Mouse (Mus musculus) midbrain, embryonic 14.5 days (tissue): ENCODE data around the gene Gucy1b2. TPM values are rescaled to one million over a fixed set of nuclear protein-coding genes. Genes with fewer than 3 reads are reported as not detected.

Source experiments
- ATAC-seq: fragments of 200-750 bp; cut with Nextera tagmentation; 2 replicates; pipeline ENCODE4 v1.8.0; 2017; ENCODE audit warnings: moderate number of reproducible peaks, moderate library complexity; ENCODE audit not compliant: low FRiP score, low TSS enrichment
- DNase-seq: peaks from one replicate; pipeline ENCODE4 v3.0.0-alpha.2; 2015
- H3K27ac ChIP-seq: fragments of 300-500 bp; sonication (generic); replicated peaks from 2 replicates; pipeline ENCODE4 v1.5.1; 2014; ENCODE audit warnings: mild to moderate bottlenecking, low read depth, low read length, moderate library complexity
- H3K27me3 ChIP-seq: fragments of 300-500 bp; sonication (generic); 2 replicates; pipeline ENCODE4 v1.6.1; 2014; ENCODE audit warnings: low read length, control low read depth, mixed read lengths; ENCODE audit not compliant: control insufficient read depth, insufficient read depth
- H3K36me3 ChIP-seq: fragments of 300-500 bp; sonication (generic); 2 replicates; pipeline ENCODE4 v1.6.1; 2014; ENCODE audit warnings: low read length, control low read depth; ENCODE audit not compliant: control insufficient read depth, insufficient read depth
- H3K4me1 ChIP-seq: fragments of 300-500 bp; sonication (generic); 2 replicates; pipeline ENCODE4 v1.6.1; 2014; ENCODE audit warnings: mild to moderate bottlenecking, antibody characterized with exemption, low read length, control low read depth; ENCODE audit not compliant: control insufficient read depth, insufficient read depth
- H3K4me2 ChIP-seq: fragments of 300-500 bp; sonication (generic); 2 replicates; pipeline ENCODE4 v1.6.1; 2014; ENCODE audit warnings: mild to moderate bottlenecking, low read length, moderate library complexity
- H3K4me3 ChIP-seq: fragments of 300-500 bp; sonication (generic); replicated peaks from 2 replicates; pipeline ENCODE4 v1.5.1; 2014; ENCODE audit warnings: low read depth, low read length
- H3K9ac ChIP-seq: fragments of 300-500 bp; sonication (generic); replicated peaks from 2 replicates; pipeline ENCODE4 v1.6.1; 2014; ENCODE audit warnings: mild to moderate bottlenecking, low read length, moderate library complexity
- H3K9me3 ChIP-seq: fragments of 300-500 bp; sonication (generic); 2 replicates; pipeline ENCODE4 v1.6.1; 2016; ENCODE audit warnings: low read length, control low read depth, mixed read lengths; ENCODE audit not compliant: control insufficient read depth
- WGBS: fragments of 180-500 bp; shearing (Covaris S2); extraction: QIAGEN DNeasy Blood & Tissue Kit; methylation state at CpG from one replicate; pipeline ENCODE4 v1.1.7; 2014; 5-methylcytosine and 5-hydroxymethylcytosine counted together
- polyA plus RNA-seq: library from polyadenylated mRNA; unstranded; fragments of >200 nt; fragmentation: Nextera tagmentation; extraction: Ambion mirVana; gene quantifications from 2 replicates; pipeline ENCODE4 v1.2.1, GENCODE M21; 2014

Gucy1b2 gene
- polyA plus RNA-seq, 1 experiment from 2014 or later, result 1.0 TPM

DNA sequence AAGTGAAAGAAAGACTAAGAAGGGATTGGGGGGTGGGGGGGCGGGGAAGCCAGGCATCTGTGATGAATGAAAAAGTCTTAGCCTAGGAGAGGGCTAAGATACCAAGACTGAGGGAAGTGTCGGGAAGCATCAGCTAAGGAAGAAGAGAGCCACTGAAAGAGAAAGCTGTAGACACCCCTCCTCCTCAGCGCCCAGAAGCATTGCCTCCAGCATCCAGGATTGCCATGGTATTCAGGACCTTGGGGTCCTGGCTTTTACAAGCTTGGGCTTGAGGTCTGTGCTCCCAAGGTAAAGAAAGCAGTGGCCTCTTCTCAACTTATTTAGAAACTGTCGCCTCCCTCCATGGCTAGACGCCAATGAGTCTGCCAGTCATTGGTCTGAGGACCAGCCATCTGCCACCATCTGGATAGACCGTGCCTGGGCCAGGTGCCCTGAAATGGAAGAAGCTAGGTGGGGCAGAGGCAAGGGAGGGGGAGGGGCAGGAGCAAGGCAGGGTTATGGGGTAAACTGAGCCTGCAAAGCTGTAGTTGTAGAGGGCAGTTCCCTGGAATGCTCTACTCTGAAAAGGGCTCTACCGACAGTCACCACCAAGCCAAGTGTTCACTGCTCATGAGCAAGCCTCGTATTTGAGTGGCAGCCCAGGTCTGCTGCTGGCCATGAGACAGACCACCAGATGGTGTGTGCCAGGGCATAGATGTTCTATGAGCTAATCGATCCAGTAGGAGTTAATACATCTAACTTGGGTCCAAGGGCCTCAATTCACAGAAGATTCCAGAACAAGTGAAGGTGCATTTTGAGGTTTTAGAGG lies 66.2 kb downstream of the Gucy1b2 start:
- Histone ChIP-seq H3K4me1 (peaks cover 12% of the 10 kb centered on the region), H3K27me3 (no peaks in the 10 kb centered on the region), H3K9ac (no peak overlapping the region; the same call in 1 of the 2 replicates), H3K4me2 (peak overlapping the region; percentile 33), H3K36me3 (no peaks in the 10 kb centered on the region), H3K9me3 (no peaks in the 10 kb centered on the region), H3K4me3 (no peak overlapping the region), H3K27ac (peak overlapping the region; percentile 62)
- DNase-seq (peak; percentile 53), ATAC-seq (peak; percentile 68; the same call in 1 of the 2 replicates)
- 69% methylated on average over 9 of the region's 9 CpGs for WGBS

DNA sequence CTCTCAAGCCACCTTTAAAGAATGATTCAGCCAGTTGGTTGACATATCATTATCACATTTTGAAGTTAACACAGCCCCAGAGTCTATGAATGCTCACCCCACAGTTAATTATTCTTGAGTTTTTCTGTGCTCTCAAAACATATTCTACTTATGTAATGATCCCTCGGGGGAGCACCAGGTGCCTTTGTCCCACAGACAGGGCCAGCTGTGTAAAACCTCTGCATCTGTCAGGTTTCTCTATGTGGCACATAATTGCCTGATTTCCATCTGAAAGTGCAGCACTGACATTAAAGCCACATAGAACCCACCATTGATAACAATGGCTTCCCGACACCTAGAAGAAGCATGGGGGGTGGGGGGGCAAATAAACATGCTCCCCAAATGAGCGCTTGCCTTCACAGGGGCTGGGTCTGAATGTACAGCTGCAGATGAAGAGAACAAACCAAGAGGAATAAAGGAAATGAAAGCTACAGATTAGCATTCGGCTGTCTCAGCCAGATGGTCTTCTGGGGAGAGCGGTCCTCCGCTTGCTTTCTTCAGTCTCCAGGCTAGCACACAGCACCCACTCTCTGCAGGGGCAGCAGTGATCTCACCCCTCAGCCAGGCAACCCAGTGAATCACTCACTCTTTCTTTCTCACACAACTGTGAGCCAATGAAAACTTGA lies 66.9 kb downstream of the Gucy1b2 start:
- Histone ChIP-seq H3K27me3 (no peaks in the 10 kb centered on the region), H3K27ac (peak overlapping the region; percentile 62), H3K4me2 (peak overlapping the region; percentile 33), H3K9me3 (no peaks in the 10 kb centered on the region), H3K4me3 (no peak overlapping the region), H3K36me3 (no peaks in the 10 kb centered on the region), H3K4me1 (peaks cover 12% of the 10 kb centered on the region), H3K9ac (no peak overlapping the region; the same call in 1 of the 2 replicates)
- WGBS, result 15% methylated on average over 6 of the region's 6 CpGs
- DNase-seq (peak; percentile 53), ATAC-seq (peak; percentile 71; the same call in 1 of the 2 replicates)

DNA sequence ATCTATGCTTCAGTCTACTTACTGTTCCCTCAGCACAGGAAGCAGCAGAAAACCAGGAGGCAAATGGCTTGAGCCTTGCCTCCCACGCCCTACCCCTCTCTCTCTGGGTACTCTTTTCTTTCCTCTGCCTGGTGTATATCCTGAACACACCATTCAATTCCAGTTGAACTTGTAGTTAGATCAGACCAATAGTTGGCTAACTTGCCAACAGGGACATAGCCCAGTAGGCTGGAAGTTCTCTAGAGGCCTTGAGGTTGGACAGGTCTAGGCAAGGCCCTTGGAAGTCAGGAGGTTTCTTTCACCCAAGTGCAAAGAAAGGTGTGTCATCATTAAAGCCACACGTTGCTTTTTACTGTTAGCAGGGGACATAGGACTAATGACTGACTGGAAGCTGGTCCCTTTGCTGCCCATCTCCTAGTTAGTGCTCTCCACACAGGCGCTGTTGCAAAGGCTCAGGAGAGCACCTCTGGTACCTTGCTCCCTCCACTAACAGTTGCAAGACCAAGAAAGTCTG lies 72.2 kb downstream of the Gucy1b2 start:
- Histone ChIP-seq H3K36me3 (no peaks in the 10 kb centered on the region), H3K27ac (no peak overlapping the region), H3K4me2 (no peak overlapping the region), H3K4me3 (no peak overlapping the region), H3K27me3 (no peaks in the 10 kb centered on the region), H3K9me3 (no peaks in the 10 kb centered on the region), H3K4me1 (peaks cover under 1% of the 10 kb centered on the region; the same call in 1 of the 2 replicates), H3K9ac (no peak overlapping the region)
- 92% methylated on average over 3 of the region's 3 CpGs for WGBS
- DNase-seq (no peak), ATAC-seq (no peak)

DNA sequence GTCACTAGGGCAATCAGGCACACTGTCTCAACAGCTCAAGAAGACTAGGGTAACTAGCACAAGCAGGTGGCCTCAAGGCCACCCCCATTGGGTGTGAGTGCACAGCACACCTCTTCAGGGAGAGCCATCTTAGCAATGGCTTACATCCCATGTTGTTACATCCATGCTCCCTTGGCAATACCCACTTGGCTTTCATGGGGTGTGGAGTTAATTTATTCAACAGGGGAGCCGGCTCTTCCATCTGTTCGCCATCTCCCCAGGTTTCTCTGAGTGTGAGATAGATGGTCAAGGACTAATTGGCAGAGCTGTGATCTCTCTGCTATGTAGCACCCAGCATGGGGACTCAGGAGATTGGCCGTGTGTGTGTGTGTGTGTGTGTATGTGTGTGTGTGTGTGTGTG lies 73.0 kb downstream of the Gucy1b2 start:
- no peak overlapping the region for H3K4me2 ChIP-seq
- ATAC-seq, result no peak
- no peak for DNase-seq

DNA sequence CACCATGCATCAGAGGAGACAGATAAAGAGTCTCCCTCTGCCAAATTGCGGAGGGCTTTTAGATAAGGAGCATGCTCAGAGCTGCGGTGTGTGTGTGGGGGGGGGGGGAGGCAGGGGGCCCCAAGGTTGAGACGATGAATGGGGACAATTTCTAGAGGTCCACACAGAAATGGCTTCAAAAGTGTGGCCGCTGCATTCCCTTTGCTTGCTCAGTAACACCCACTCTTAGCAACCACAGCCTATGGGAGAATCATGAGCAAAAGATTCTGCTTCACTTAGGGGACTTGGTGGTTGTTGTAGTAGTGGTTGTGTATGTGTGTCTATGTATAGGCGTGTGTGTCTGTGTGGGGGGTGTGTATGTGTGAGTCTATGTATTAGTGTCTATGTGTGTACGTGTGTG lies 75.5 kb downstream of the Gucy1b2 start:
- Histone ChIP-seq H3K27ac (no peak overlapping the region), H3K9ac (no peak overlapping the region), H3K36me3 (no peaks in the 10 kb centered on the region), H3K27me3 (no peaks in the 10 kb centered on the region), H3K4me2 (no peak overlapping the region), H3K4me1 (no peaks in the 10 kb centered on the region), H3K4me3 (no peak overlapping the region), H3K9me3 (no peaks in the 10 kb centered on the region)
- DNase-seq (no peak), ATAC-seq (no peak)
- 61% methylated on average over 6 of the region's 6 CpGs for WGBS

More for the DNA sequence above, 73.0 kb downstream of the Gucy1b2 start:
- H3K4me1 ChIP-seq, result no peaks in the 10 kb centered on the region
- H3K9me3 ChIP-seq, result no peaks in the 10 kb centered on the region
- H3K9ac ChIP-seq, result no peak overlapping the region
- no peak overlapping the region for H3K4me3 ChIP-seq
- no peak overlapping the region for H3K27ac ChIP-seq
- WGBS, result 93% methylated on average over 3 of the region's 3 CpGs
- H3K27me3 ChIP-seq, result no peaks in the 10 kb centered on the region
- no peaks in the 10 kb centered on the region for H3K36me3 ChIP-seq

DNA sequence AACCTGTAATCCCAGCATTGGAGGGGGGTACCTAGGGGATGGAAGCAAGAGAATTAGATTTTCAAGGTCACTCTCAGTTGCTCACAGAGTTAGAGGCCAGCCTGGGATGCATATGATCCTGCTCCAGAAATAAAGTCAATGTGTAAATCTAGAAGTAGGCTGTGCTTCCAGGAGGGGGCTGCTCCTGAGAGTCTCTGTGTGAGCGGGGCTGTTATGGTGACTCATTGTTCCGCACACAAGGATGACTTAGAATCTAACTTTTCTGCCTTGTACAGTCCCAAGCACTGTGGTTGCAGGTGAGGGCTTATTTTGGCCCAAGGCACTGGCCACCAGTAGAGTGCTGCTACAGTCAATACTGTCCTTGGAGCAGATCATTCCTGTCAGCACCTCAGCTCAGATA lies 76.7 kb downstream of the Gucy1b2 start:
- no peak overlapping the region for H3K4me2 ChIP-seq
- H3K36me3 ChIP-seq, result no peaks in the 10 kb centered on the region
- no peaks in the 10 kb centered on the region for H3K4me1 ChIP-seq
- H3K27ac ChIP-seq, result no peak overlapping the region
- H3K9ac ChIP-seq, result no peak overlapping the region
- H3K27me3 ChIP-seq, result no peaks in the 10 kb centered on the region
- no peak for DNase-seq
- WGBS, result 91% methylated on average over 2 of the region's 2 CpGs
- no peak for ATAC-seq
- H3K4me3 ChIP-seq, result no peak overlapping the region
- H3K9me3 ChIP-seq, result no peaks in the 10 kb centered on the region

DNA sequence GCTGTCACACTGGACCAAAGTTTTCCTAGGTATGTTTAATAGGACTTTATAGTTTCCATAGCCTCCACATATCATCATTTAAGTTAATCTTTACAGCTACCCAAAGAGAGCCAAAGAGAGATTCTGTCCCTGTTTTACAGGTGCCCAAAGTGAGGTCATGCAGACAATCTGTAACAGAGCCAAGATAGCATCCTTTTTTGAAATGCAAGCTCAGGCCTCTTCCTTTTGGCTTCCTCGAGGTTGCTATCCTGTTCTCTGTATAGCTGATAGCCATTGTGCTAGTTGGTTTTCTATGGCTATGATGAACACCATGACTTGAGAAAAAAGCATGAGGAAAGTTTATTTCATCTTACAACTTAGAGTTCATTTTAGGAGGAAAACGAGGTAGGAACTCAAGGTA lies 80.0 kb downstream of the Gucy1b2 start:
- no peak for DNase-seq
- WGBS, result 88% methylated on average over 2 of the region's 2 CpGs
- ATAC-seq, result no peak
- Histone ChIP-seq H3K9me3 (no peaks in the 10 kb centered on the region), H3K4me3 (no peak overlapping the region), H3K27ac (no peak overlapping the region), H3K9ac (no peak overlapping the region), H3K4me2 (no peak overlapping the region), H3K4me1 (no peaks in the 10 kb centered on the region), H3K27me3 (no peaks in the 10 kb centered on the region), H3K36me3 (0 out of 2 replicates have a peak, but pooled peaks cover 2% of the 10 kb centered on the region)

DNA sequence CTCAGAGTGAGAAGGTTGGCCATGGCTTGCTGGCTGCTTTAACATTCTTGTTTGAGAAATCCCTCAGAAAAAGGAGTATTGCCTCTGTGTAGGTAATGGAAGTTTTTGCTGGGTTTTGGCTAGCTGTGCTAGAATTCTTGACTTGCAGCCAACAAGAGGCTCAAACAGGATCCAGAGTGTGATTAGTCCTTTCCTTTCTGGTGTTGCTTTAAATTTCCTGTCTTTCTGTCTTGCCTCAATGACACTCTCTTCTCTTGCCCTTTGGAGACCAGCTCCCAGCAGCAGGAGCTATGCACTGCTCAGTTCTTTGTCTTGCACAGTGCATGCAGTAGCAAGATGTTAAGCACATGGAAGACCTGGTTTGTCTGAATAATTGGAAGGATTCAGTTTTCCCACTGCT lies 80.4 kb downstream of the Gucy1b2 start:
- no peak overlapping the region for H3K4me3 ChIP-seq
- 0 out of 2 replicates have a peak, but pooled peaks cover 2% of the 10 kb centered on the region for H3K36me3 ChIP-seq
- H3K9me3 ChIP-seq, result no peaks in the 10 kb centered on the region
- no peak overlapping the region for H3K9ac ChIP-seq
- peak; percentile 15 for DNase-seq
- H3K4me1 ChIP-seq, result no peaks in the 10 kb centered on the region
- no peak for ATAC-seq
- no peak overlapping the region for H3K4me2 ChIP-seq
- H3K27me3 ChIP-seq, result no peaks in the 10 kb centered on the region
- no peak overlapping the region for H3K27ac ChIP-seq
